Mouse (Mus musculus) frontal cortex, postnatal 10 days (tissue): ENCODE data around the gene Gtf2h3.
A peak's percentile ranks its signal among the peaks of the same experiment; 100 is the strongest.
"Not testable (repeated sequence)": the region's sequence is repeated elsewhere in the genome, so short reads cannot be mapped to it uniquely, and the experiment has no call there.

Source experiments
- DNase-seq, 2 experiments: peaks; one replicate each; pipeline ENCODE4 v3.0.0; 2022; ENCODE audit warnings: low spot score in 2 of 2, mixed read lengths in 1 of 2

Gene Gtf2h3

DNA sequence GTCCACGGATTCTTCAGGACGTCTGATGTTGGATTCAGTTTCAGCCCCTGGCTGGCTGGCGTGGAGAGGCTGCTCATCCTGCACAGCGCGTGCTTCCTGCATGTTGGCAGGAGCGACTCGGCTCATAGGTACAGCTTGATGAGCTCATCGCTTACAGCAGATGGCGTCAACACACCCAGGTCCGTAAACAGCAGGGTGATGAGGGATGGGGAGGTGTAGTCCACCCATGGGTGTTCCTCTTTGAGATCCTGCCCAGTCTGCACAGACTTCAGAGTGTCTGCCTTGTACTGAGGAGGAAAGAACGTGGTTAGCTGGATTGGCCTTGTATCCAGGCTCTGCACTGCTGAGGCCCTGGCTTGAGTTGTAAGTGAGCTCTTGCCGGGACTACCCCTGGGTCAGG lies 7.9 kb upstream of the Gtf2h3 start:
- no peak for DNase-seq

DNA sequence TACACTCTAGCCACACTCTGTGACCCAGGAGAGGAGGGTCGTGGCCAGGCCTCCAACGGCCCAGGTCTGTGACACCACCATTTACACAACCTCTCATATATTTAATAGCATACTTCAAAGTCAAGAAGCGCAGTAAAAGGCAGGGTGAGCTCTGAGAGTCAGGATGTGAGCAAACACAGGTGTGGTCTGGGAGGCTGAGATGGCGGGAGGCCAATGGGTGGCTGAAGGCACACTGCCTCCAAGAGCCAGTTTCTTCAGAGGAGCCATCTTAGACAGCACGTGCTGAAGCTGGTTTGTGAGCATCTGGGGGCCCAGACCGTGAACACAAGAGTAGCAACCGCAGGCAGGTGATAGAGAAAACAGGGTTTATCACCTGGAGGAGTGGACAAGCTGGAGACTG lies 3.5 kb upstream of the Gtf2h3 start:
- DNase-seq = no peak

DNA sequence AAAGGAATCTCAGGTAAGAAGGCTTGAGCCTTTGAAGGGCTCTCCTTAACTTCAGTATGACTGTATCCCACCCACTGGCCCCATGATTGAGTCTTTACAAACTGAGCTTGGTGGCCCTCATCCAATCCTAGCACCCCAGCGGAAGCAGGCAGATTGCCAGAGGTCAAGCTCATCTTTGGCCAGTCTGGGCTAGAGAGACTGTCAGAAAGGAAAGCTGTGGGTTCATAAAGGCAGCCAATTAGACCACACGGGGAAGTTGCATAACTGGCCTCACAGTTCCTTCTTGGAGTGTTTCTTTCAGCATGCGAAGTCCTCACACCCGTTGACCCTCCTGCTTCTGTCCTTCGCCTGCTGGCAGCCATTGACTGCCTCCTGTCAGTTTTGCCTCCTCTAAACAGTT lies 3.6 kb downstream of the Gtf2h3 start:
- no peak for DNase-seq

DNA sequence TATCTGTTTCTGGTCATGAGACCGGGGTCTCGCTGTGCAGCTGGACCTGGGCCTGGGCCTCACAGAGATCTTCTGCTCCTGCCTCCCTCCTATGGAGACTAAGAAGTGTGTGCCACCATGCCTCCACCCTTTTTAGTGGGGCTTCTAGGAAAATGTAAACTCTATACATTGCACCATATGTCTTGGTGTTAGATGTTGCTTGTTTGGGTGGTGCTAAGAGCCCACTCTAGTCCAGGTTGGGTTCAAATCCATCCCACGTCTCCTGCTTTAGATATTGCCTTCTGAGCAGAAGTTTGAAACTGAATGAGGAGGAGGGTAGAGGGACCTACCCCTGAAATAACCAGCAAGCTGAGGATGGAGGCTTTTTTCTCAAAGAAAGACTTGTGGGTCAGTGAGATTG lies 13.8 kb downstream of the Gtf2h3 start:
- DNase-seq = no peak

DNA sequence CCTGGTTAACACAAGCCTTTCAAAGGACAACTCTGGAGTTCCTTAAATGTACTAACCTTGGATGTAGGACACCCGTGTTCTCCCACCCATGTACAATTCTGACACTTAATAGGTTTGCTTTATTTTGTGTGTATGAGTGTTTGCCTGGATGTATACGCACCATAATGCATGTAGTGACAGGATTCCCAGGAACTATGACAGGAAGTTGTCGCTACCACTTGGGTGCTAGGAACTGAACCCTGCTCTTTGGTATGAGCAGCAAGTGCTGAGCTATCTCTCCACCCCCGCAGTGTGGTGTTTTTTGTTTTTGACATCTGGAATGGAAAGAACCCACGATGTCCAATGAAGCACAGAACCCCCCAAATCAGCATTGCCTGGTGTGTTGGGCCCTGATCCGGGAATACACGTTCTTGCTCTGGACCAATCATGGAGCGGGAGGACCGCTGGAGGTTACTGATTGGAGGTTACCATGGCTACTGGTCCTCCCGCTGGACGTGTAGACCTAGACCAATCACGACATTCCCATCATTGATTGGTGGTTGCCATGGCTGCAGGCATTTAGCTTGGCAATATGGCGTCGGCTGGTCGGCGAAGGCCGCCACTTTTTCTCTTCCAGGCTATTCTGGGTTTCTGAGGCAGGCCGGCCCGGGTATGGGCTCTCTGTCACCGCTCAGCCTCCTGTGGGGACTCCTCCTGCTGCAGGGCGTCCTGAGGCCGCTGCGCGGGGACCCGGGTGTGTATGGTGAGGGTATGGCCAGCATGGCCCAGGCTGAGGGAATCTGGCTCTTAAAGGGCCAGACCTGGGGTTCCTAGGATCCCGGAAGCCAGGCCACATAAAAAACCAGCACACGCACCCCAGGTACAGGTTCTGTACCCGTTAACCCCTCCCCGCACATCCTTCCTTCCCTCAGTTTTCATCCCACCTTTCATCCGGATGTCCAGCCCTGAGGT lies 19.6 kb downstream of the Gtf2h3 start:
- peak; percentile 94 to 97 for DNase-seq

DNA sequence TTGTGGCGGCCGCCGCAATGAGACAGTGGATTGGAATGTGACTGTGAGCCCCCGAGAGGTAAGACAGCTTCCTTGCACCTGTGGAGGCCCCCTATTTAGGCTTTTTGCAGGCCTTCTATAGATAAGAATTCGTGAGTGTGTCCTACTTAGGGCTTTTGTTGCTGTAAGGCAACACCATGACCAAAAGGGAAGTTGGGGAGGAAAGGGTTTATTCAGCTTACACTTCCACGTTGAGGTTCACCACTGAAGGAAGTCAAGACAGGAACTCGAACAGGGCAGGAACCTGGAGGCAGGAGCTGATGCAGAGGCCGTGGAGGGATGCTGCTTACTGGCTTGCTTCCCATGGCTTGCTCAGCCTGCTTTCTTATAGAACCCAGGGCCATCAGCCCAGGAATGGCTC lies 20.8 kb downstream of the Gtf2h3 start:
- not testable (repeated sequence) for DNase-seq

DNA sequence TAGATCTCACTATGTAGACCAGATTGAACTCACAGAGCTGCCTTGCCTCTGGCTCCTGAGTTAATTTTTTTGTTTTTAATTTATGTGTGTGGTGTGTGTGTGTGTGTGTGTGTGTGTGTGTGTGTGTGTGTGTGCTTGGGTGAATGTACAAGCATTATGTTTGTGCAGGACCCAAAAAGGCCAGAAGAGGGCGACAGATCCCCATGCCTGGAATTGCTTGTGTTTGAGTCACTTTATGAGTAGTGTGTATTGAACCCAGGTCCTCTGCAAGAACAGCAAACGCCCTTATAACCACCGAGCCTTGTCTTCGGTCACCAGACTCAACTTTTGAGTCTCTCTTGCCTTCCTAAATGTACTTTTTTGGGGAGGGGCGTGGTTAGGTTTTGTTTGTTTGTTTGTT lies 23.4 kb downstream of the Gtf2h3 start:
- peak in 1 of 2 experiments; percentile 36 for DNase-seq

DNA sequence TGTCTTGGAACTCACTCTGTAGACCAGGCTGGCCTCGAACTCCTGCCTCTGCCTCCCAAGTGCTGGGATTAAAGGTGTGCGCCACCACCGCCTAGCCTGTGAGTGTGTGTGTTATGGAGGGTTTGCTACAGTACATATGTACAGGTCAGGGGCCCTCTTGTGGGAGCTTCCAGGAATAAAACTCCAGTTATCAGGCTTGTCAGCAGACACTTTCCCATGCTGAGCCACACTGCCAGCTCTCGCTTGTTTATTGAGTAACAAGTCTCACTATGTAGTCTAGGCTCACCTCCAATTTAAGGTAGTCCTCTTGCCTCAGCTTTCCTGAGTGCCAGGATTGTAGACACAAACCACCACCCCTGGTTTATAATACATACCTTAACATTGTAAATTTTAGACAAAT lies 25.4 kb downstream of the Gtf2h3 start:
- DNase-seq = no peak

GRCm38 (mm10) chr5:124605041-124605622 lies 26.2 kb downstream of the Gtf2h3 start:
- DNase-seq = no peak

DNA sequence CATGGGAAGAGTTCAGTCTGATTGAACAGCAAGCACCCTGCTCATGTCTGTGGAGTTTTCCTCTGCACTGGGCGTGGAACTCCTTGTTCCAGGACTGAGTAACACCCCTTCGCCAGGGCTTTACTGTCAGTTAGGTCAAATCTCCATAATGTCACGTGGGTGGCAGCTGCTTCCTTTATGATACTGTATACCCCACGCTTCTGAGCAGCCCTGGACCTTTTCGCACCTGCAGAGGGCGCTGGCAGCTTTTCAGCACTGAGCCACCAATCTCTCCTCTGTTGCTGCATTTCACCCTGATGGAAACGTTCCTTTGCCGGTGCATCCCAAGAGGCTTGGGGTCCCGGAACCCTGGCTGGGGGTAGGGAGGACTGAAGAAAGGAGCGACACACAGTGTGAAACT lies 32.0 kb downstream of the Gtf2h3 start:
- no peak for DNase-seq

- DNase-seq = no peak
These were observed 35.8 kb downstream of the Gtf2h3 start for GRCm38 (mm10) chr5:124614709-124615108.

GRCm38 (mm10) chr5:124618711-124619110 lies 39.8 kb downstream of the Gtf2h3 start:
- no peak for DNase-seq

GRCm38 (mm10) chr5:124621362-124621761 lies 42.4 kb downstream of the Gtf2h3 start:
- no peak for DNase-seq

- no peak for DNase-seq
These were observed 44.0 kb downstream of the Gtf2h3 start for GRCm38 (mm10) chr5:124622890-124623289.

GRCm38 (mm10) chr5:124624291-124624690 lies 45.4 kb downstream of the Gtf2h3 start:
- DNase-seq = no peak

DNA sequence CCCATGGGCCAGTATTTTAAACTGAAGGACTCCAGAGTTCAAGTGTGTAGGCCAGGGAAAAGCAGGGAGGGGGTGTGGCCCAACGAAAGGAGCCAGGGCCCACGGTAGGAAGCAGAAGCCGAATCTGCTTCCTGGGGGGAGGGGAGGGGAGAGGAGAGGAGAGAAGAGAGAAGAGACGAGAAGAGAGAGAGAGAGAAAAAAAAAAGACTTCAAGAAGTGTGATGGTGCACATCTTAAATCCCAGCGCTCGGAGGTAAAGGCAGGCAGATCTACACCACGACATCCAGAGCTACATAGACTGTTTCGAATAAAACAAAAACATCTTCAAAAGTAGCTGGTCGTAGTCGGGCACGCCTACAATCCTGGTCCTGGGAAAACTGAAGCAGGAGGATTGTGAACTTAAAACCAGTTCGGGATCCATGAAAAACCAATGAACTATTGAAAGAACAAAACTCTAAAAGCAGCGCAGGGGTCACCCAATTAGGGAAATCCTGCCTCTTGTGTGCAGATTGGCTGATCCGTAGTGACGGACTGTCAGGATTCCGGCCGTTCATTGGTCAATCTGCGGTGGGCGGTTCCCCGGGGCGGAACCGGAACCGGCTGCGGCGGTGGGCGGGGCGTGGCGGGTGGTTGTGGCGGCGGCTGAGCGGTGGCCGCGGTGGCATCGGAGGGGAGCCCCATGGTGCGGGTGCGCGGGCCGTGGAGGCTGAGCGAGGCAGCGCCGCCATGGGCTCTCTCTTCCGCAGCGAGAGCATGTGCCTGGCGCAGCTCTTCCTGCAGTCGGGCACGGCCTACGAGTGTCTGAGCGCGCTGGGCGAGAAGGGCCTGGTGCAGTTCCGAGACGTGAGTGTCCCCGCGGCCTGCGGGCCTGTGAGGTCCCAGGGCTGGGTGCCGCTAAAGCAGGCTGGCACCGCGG lies 49.8 kb downstream of the Gtf2h3 start, which contains the start of gene Atp6v0a2:
Gene Atp6v0a2 (plus strand): TSS at position 129 of the 916 bp plus-strand sequence.
- peak; percentile 89 to 93 for DNase-seq

- DNase-seq = no peak
These were observed 50.7 kb downstream of the Gtf2h3 start for GRCm38 (mm10) chr5:124629641-124630040.

DNA sequence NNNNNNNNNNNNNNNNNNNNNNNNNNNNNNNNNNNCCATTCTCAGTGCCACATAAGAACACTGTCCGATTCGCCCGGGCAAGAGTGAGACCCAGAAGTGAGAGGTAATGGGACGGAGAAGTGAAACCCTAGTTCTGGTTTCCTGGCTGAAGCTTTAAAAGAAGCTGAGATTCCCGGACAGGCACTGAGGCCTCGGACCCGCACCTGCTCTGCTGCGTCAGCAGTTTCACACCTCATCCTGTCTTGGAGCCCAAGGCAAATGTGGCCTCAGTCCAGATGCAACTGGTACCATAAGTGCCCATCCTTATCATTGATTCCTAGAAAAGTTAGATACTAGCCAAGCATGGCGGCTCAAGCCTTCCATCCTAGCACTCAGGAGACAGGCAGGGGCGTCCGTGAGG lies 52.7 kb downstream of the Gtf2h3 start:
- DNase-seq = no peak

GRCm38 (mm10) chr5:124632461-124632860 lies 53.5 kb downstream of the Gtf2h3 start:
- DNase-seq = no peak

GRCm38 (mm10) chr5:124633425-124633824 lies 54.5 kb downstream of the Gtf2h3 start:
- no peak for DNase-seq

DNA sequence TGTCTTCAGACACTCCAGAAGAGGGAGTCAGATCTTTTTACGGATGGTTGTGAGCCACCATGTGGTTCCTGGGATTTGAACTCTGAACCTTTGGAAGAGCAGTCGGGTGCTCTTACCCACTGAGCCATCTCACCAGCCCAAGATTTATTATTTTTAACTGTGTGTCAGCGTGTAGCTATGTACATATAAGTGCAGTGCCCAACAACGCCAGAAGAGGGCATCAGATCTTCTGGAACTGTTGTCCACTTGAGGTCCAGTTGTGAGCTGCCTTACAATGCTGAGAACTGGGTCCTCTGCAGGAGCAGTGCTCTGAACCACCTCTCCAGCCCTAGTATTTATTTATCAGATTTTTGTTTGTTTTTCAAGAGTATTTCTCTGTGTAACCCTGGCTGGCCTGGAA lies 56.1 kb downstream of the Gtf2h3 start:
- DNase-seq = not testable (repeated sequence)

DNA sequence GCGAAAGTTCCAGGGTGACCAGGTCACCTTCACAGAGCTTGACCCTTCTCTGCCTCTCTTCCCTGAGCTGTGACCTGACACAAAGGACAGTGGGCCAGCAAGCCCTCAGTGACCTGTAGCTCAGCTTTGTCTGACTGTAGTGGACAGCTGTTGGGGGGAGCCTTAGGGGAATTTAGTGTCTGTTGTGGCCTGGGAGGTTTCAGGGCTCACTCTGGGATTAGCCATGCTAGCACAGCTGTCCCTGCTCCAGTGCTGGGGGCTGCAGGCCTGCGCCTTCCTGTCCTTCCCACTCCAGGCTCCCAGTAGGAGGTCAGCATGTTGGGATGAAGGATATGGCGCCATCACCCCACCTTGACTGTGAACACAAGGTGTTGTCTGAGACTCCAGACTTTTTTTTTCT lies 57.2 kb downstream of the Gtf2h3 start:
- DNase-seq = no peak
